8 mouse cellular contexts compared by ENCODE assay signal in genomic region chr10:110676503-110676902, GRCm38 (mm10).
DNase-seq lines count a peak whose midpoint lies in the region; ATAC-seq lines count a peak whose summit lies in the region.

No protein-coding gene starts in this region.

- no peaks in the 10 kb centered on the region for H3K4me1 ChIP-seq in intestine, embryonic 16.5 days (ENCODE audit: control insufficient read depth, insufficient read depth, low read length)

- intact Hi-C loops in heart, postnatal 14 days (cut with DNase I) = no loop called here

- no peak overlapping the region for H3K4me3 ChIP-seq in intestine, embryonic 16.5 days (ENCODE audit: low read length)

- H3K27ac ChIP-seq in intestine, embryonic 16.5 days (ENCODE audit: low read length) = no peak overlapping the region

- H3K27me3 ChIP-seq in intestine, embryonic 16.5 days (replicated peaks; ENCODE audit: control insufficient read depth, insufficient read depth, low read length) = no peaks in the 10 kb centered on the region

- WGBS in intestine, embryonic 16.5 days = 66% methylated on average over 4 of the region's 4 CpGs

- no peak for ATAC-seq in intestine, embryonic 16.5 days

- H3K9ac ChIP-seq in intestine, embryonic 16.5 days (ENCODE audit: low read depth, low read length) = no peak overlapping the region

- no peaks in the 10 kb centered on the region for H3K36me3 ChIP-seq in intestine, embryonic 16.5 days (ENCODE audit: control insufficient read depth, insufficient read depth, low read length)

- peak; percentile 0 to 15 for DNase-seq in heart, adult 18-20 months
- DNase-seq in heart, adult 11 months = no peak
- DNase-seq in thymus, postnatal 4 days = peak; percentile 11
- no peak for DNase-seq in thymus, adult 18-20 months
- peak; percentile 16 to 56 for DNase-seq in heart, postnatal 14 days
- DNase-seq in mesoderm, embryonic 11.5 days (ENCODE audit: low read depth, low spot score) = peak; percentile 80
- no peak for DNase-seq in cerebellum, adult 18-20 months

- H3K9me3 ChIP-seq in intestine, embryonic 16.5 days (ENCODE audit: control insufficient read depth, low read length) = no peaks in the 10 kb centered on the region

- H3K4me2 ChIP-seq in intestine, embryonic 16.5 days (ENCODE audit: low read depth, low read length) = no peak overlapping the region

Comparison
In these comparisons a context has a peak if more than half of its experiments do, and no peak if none do; other contexts are left out.
1. DNase-seq: peak in heart, adult 18-20 months (2 of 2), thymus, postnatal 4 days (single experiment), heart, postnatal 14 days (2 of 2) and mesoderm, embryonic 11.5 days (single experiment); none in heart, adult 11 months (single experiment), thymus, adult 18-20 months (0 of 2) and cerebellum, adult 18-20 months (0 of 2).